8 mouse cellular contexts compared by ENCODE assay signal in genomic region chr9:87097989-87098388, GRCm38 (mm10). TPM values are rescaled to one million over a fixed set of nuclear protein-coding genes. Genes with fewer than 3 reads are reported as not detected.
DNase-seq lines count a peak whose midpoint lies in the region; ATAC-seq and TF ChIP-seq lines count a peak whose summit lies in the region.
"Had no signal": no experiment of that assay in that cellular context is flagged by ENCODE, and none has a peak within 500 bp of the region (broad histone marks: within the 10 kb centered on the region; RNA-seq: fewer than 3 reads in every experiment).

No protein-coding gene starts in this region.

- TF ChIP-seq EP300 in stomach, postnatal 0 days (optimal IDR thresholded peaks at IDR 0.05), result no peak

- no peaks in the 10 kb centered on the region for H3K4me1 ChIP-seq in midbrain, postnatal 0 days (ENCODE audit: insufficient read depth, low read length)
- H3K4me1 ChIP-seq in midbrain, embryonic 15.5 days, result no peaks in the 10 kb centered on the region
- H3K4me1 ChIP-seq in stomach, postnatal 0 days (replicated peaks; ENCODE audit: control insufficient read depth, insufficient read depth), result no peaks in the 10 kb centered on the region

- no peaks in the 10 kb centered on the region for H3K27me3 ChIP-seq in midbrain, postnatal 0 days (ENCODE audit: insufficient read depth, low read length)
- no peaks in the 10 kb centered on the region for H3K27me3 ChIP-seq in midbrain, embryonic 15.5 days (replicated peaks)
- H3K27me3 ChIP-seq in stomach, postnatal 0 days (ENCODE audit: control insufficient read depth, insufficient read depth, low read length), result no peaks in the 10 kb centered on the region

- WGBS in midbrain, postnatal 0 days, result 60% methylated on average over 2 of the region's 2 CpGs
- WGBS in midbrain, embryonic 15.5 days, result 55% methylated on average over 2 of the region's 2 CpGs
- 53% methylated on average over 2 of the region's 2 CpGs for WGBS in stomach, postnatal 0 days

- no peak for DNase-seq in midbrain, postnatal 0 days (ENCODE audit: low spot score)
- DNase-seq in MEL-GATA-1-ER (ENCODE audit: extremely low read depth, low read depth), result peak; percentile 11
- DNase-seq in adrenal gland, postnatal 36 days, result peak; percentile 70 to 81
- peak; percentile 29 for DNase-seq in layer of hippocampus, adult 9-11 months
- no peak for DNase-seq in stomach, postnatal 0 days (ENCODE audit: low spot score)
- DNase-seq in gastrocnemius, postnatal 10 days, result no peak

- no peak overlapping the region for H3K4me2 ChIP-seq in midbrain, postnatal 0 days (ENCODE audit: low read depth, low read length, poor library complexity, severe bottlenecking)
- H3K4me2 ChIP-seq in midbrain, embryonic 15.5 days, result no peak overlapping the region
- H3K4me2 ChIP-seq in stomach, postnatal 0 days (replicated peaks; ENCODE audit: low read depth), result no peak overlapping the region

- no peak overlapping the region for H3K4me3 ChIP-seq in midbrain, postnatal 0 days (ENCODE audit: low read depth, low read length)
- H3K4me3 ChIP-seq in midbrain, embryonic 15.5 days, result no peak overlapping the region
- no peak overlapping the region for H3K4me3 ChIP-seq in stomach, postnatal 0 days (ENCODE audit: low read depth, low read length)

- ATAC-seq in midbrain, postnatal 0 days (ENCODE audit: low FRiP score), result no peak
- ATAC-seq in midbrain, embryonic 15.5 days (replicated peaks), result no peak
- ATAC-seq in stomach, postnatal 0 days (ENCODE audit: low FRiP score, low TSS enrichment), result no peak

- no peak overlapping the region for H3K27ac ChIP-seq in midbrain, postnatal 0 days (ENCODE audit: low read depth, low read length)
- no peak overlapping the region for H3K27ac ChIP-seq in midbrain, embryonic 15.5 days
- no peak overlapping the region for H3K27ac ChIP-seq in stomach, postnatal 0 days (replicated peaks)

- no peak overlapping the region for H3K9ac ChIP-seq in midbrain, postnatal 0 days (replicated peaks; ENCODE audit: low read length, poor library complexity, severe bottlenecking)
- H3K9ac ChIP-seq in midbrain, embryonic 15.5 days, result no peak overlapping the region
- no peak overlapping the region for H3K9ac ChIP-seq in stomach, postnatal 0 days (ENCODE audit: low read length)

- no peaks in the 10 kb centered on the region for H3K9me3 ChIP-seq in midbrain, postnatal 0 days (ENCODE audit: low read length)
- H3K9me3 ChIP-seq in midbrain, embryonic 15.5 days, result no peaks in the 10 kb centered on the region
- no peaks in the 10 kb centered on the region for H3K9me3 ChIP-seq in stomach, postnatal 0 days (ENCODE audit: control insufficient read depth, low read length)

- no peaks in the 10 kb centered on the region for H3K36me3 ChIP-seq in midbrain, postnatal 0 days (ENCODE audit: insufficient read depth, low read length)
- no peaks in the 10 kb centered on the region for H3K36me3 ChIP-seq in midbrain, embryonic 15.5 days (replicated peaks)
- H3K36me3 ChIP-seq in stomach, postnatal 0 days (ENCODE audit: control insufficient read depth, insufficient read depth, low read length), result no peaks in the 10 kb centered on the region

- TF ChIP-seq CTCF in midbrain, postnatal 0 days (IDR thresholded peaks at IDR 0.05), result peak; percentile 52
- peak; percentile 61 for TF ChIP-seq CTCF in stomach, postnatal 0 days (IDR thresholded peaks at IDR 0.05; ENCODE audit: low read depth)

RNA-seq across cellular contexts. Expression of gene Mrap2, which starts 46.1 kb away (rescaled TPM):
- 3.7 and 4.3 TPM in 2 replicates for total RNA-seq in midbrain, postnatal 0 days (2014; rRNA removed)
- polyA plus RNA-seq in midbrain, postnatal 0 days (2015; fragmentation: Nextera tagmentation; extraction: Ambion mirVana), result 4.2 and 4.8 TPM in 2 replicates
- 2.3 TPM in 2 replicates for polyA plus RNA-seq in midbrain, embryonic 15.5 days (2015; fragmentation: Nextera tagmentation; extraction: Ambion mirVana)
- 1 to 10 TPM; 2.2 to 2.7 TPM for total RNA-seq in adrenal gland, postnatal 36 days (2021)
- polyA plus RNA-seq in stomach, postnatal 0 days (2015; fragmentation: Nextera tagmentation; extraction: Ambion mirVana), result 0.18 and 0.34 TPM in 2 replicates
- total RNA-seq in gastrocnemius, postnatal 10 days (2021), result 1 to 10 TPM in 1 of 2 experiments, under 1 TPM in 1; 0.75 to 1.2 TPM
- polyA plus RNA-seq: liver, embryonic 16.5 days had no signal

Comparison
In these comparisons a context has a peak if more than half of its experiments do, and no peak if none do; other contexts are left out.
1. DNase-seq: peak in MEL-GATA-1-ER (single experiment), adrenal gland, postnatal 36 days (2 of 2) and layer of hippocampus, adult 9-11 months (single experiment); none in midbrain, postnatal 0 days (single experiment), stomach, postnatal 0 days (single experiment) and gastrocnemius, postnatal 10 days (single experiment).